Mouse (Mus musculus) Patski (cell line): ENCODE measurements around the gene Pi4k2a. TPM values are rescaled to one million over a fixed set of nuclear protein-coding genes. Genes with fewer than 3 reads are reported as not detected.

Source experiments
- ATAC-seq: fragments of 100-300 bp; one replicate; pipeline ENCODE4 v1.8.0; 2021
- CTCF ChIA-PET: fragments of 350-600 bp; sonication (Branson Sonifier 250); formaldehyde crosslinking; loops from one replicate; lab custom pipeline; 2022; ENCODE audit warnings: inconsistent platforms; lab: Charles Lee
- POLR2A ChIA-PET: fragments of 350-600 bp; sonication (Branson Sonifier 250); formaldehyde crosslinking; loops from one replicate; lab custom pipeline; 2022; ENCODE audit warnings: antibody characterized with exemption, inconsistent platforms; lab: Charles Lee
- DNase-seq: peaks from one replicate; pipeline ENCODE4 v3.0.0-alpha.2; 2011; ENCODE audit warnings: low read depth, low spot score
- H3K27me3 ChIP-seq: fragments of 371-371 bp; one replicate; pipeline ENCODE4 v1.5.1; 2021
- CTCF ChIP-seq: fragments of 100-300 bp; IDR thresholded peaks from one replicate; pipeline ENCODE4 v1.5.1; 2021
- in situ Hi-C: fragments of 300-500 bp; cut with MboI; formaldehyde crosslinking; loops from 3 replicates; pipeline ENCODE4 v1.11.1; 2018; ENCODE audit warnings: low pct_unique_long_range_greater_than_20kb, mixed read lengths
- polyA plus RNA-seq: library from polyadenylated mRNA; unstranded; gene quantifications from one replicate; pipeline ENCODE4 v1.2.3, GENCODE M21; 2021

Pi4k2a gene
- polyA plus RNA-seq, 1 experiment from 2014 or later, result 47.6 TPM

DNA sequence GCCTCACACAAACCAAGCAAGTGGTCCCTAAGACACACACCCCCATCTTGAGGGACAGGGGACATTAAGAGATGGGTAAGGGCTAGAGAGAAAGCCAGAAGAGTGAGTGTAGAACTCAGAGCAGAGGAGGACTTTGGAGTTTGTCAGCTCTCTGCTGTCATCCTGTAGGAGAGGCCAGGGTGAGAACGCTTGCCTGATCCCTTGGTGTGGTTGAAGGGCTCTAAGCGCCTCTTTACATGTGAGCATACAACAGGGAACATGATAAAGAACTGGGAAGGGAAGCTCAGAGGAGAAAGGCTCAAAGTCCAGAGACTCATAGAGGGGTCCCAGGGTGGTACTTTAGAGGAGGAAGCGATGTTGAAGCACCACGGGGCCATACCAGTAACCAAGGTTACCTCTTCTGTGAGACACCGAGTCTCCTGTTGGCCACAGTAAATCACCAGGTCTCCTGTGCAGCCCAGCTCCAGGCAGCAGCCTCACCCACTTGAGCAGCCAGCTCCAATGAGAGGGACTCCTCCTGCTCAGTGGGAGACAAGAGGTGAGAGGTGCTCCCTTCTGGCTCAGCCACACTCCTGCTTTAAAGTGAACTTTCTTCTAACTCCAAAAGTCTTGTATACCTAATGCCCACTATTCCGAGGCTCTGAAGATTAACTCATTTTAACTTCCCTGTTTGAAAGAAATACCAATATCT is 33.4 kb upstream of the Pi4k2a start:
- no peak for ATAC-seq
- no peak for DNase-seq
- no peaks in the 10 kb centered on the region for H3K27me3 ChIP-seq
- in situ Hi-C loops, result no loop called here
- no peak for TF ChIP-seq CTCF
- CTCF ChIA-PET, result interaction anchor here (0.6 to 5.5 kb wide), 4 partner anchors 11 to 95 kb away, joined by 3 to 47 read pairs (median 24); partner anchors contain the start of genes Ankrd2 and Hoga1
- POLR2A ChIA-PET, result interaction anchor here (1.5 kb wide), 1 partner anchor 12 kb away, joined by 4 read pairs; no protein-coding TSS in a partner anchor

DNA sequence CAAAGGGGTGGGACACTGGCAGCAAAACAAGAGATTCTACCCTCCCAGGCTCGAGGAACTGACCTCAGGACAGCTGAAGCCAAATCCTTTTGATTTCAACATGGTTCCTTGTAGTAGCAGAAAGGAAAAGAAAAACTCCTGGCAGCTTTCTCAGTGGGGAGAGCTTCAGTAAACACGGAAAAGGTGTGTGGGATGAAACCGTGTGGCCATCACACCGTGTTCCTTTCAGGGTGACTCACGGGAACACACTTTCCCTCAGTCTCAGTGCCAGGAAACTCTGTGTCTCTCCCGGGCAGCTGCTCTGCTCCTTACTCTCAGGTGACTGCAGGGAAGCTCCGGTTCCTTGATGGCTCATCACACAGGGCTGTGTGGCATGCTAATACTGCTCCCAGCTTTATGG is 31.8 kb upstream of the Pi4k2a start:
- no peaks in the 10 kb centered on the region for H3K27me3 ChIP-seq
- CTCF ChIA-PET, result interaction anchor here (1.2 to 5.5 kb wide), 4 partner anchors 13 to 32 kb away, joined by 3 to 47 read pairs (median 24); partner anchors contain the start of genes Ankrd2 and Hoga1
- ATAC-seq (peak; percentile 40), DNase-seq (no peak)
- in situ Hi-C loops, result no loop called here
- POLR2A ChIA-PET, result no interaction called here
- no peak for TF ChIP-seq CTCF

DNA sequence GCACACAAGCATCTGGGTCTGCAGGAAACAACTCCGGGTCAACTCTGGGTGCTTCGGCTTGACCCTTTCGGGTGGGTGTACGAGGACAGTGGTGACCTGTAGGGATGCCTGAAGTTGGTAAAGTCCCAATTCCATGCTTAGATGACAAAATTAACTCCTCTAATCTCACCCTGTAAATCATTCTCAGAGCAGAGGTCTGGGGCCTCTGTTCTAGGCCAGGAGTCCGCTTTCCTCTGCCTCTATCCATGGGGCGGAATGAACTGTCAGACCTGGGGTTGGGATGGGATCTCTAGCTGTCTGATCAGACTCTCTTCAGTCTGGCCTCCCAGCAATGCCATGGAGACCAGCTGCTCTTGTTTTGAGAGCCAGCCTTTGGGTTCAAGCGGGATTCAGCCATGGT is 28.8 kb upstream of the Pi4k2a start:
- DNase-seq (no peak), ATAC-seq (no peak)
- ChIA-PET CTCF (interaction anchor here (0.9 to 2.5 kb wide), 5 partner anchors 7 to 16 kb away, joined by 3 to 7 read pairs (median 3); partner anchors contain the start of gene Hoga1), POLR2A (interaction anchor here (0.7 kb wide), 1 partner anchor 19 kb away, joined by 3 read pairs; no protein-coding TSS in a partner anchor)
- TF ChIP-seq CTCF, result no peak
- in situ Hi-C loops, result no loop called here
- H3K27me3 ChIP-seq, result no peaks in the 10 kb centered on the region

DNA sequence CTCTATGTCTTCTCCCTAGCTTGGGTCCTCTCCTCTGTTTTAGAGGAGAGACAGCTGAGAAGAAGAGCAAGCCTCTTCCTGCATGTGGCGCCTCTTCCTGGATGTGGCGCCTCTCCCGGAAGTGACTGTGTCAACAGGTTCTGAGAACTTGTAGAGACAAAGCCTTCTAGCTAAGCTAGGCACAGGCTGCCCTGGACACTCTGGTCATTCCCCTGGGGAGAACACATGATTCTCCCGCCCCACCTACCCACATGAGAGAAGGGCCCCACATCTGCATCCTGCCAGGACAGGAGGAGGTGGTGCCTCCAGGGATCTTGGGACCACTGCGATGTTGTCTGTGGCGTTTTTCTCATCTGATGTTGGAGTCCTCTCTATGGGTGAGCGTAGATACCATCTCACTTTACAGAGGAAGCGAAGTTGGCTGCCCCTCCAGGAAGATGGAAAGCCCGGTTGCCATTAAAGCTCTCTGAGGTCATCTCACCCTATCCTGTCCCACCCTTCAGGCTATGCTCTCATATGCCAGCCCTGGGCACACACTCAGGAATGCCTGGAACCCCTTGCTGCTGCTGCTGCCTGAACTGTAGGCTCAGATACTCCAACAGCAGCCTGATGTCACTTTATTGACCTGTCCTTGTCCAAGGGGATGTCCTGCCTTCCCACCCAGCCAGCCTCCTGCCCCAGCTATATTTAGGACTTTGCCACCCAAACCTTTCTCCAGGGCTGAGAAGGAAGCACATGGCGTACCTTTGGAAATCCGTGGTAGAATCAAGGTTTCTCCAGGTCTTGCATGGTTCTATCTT is 21.6 kb upstream of the Pi4k2a start:
- ChIA-PET CTCF (interaction anchor here (1.0 to 9.4 kb wide), 11 partner anchors 8 to 113 kb away, joined by 3 to 154 read pairs (median 4); partner anchors contain the start of genes 4933411K16Rik, Ankrd2 and Hoga1), POLR2A (interaction anchor here (1.1 to 1.6 kb wide), 3 partner anchors 13 to 30 kb away, joined by 3 to 4 read pairs (median 4); partner anchors contain the start of gene Pi4k2a)
- no peak for ATAC-seq
- TF ChIP-seq CTCF, result no peak
- in situ Hi-C loops, result no loop called here
- H3K27me3 ChIP-seq, result no peaks in the 10 kb centered on the region
- DNase-seq, result no peak

DNA sequence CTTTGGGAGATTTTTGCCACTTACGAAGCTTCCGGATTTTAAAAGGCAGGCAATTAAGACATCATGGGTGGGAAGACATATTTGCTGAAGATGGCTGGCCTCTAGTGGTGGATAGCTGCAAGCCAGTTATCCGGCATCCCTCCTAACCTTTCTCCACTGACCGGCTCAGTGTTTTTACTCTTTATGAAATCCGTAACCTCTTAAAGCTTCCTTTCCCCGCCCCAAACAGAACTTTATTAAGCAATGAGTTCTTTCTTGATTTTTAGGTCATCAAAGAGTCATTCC is 21.1 kb upstream of the Pi4k2a start:
- no peak for TF ChIP-seq CTCF
- CTCF ChIA-PET, result interaction anchor here (0.8 to 9.4 kb wide), 13 partner anchors 8 to 114 kb away, joined by 3 to 154 read pairs (median 4); partner anchors contain the start of genes 4933411K16Rik, Ankrd2 and Hoga1

DNA sequence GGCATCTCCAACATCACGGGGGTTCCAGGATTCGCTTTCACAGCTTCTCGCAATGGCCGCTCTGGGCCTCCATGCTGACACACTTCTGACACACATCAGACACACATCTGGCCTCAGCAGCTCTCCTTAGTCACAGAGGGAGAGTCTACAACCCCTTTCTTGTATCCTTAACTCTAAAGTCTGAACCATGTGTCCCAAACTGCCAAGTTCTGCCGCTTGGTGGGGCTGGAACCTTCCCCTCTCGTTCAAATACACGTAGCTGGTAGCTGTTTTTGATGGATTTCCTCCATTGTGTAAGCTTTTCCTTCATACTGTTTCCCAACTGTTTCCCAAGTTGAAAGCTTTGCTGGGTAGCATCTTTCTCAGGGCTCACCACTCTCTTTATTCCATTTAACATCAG is 19.0 kb upstream of the Pi4k2a start:
- ChIA-PET CTCF (interaction anchor here (1.0 to 9.4 kb wide), 9 partner anchors 14 to 95 kb away, joined by 3 to 154 read pairs (median 23); partner anchors contain the start of genes Ankrd2, Hoga1 and Pi4k2a), POLR2A (interaction anchor here (0.5 to 2.4 kb wide), 2 partner anchors 16 to 35 kb away, joined by 4 to 5 read pairs; no protein-coding TSS in a partner anchor)
- ATAC-seq, result no peak
- TF ChIP-seq CTCF, result no peak
- DNase-seq, result no peak
- no peaks in the 10 kb centered on the region for H3K27me3 ChIP-seq
- in situ Hi-C loops, result loop anchor here (5.0 kb wide), 1 partner anchor 39 kb away; no protein-coding TSS in a partner anchor

More for the DNA sequence above, 21.1 kb upstream of the Pi4k2a start:
- DNase-seq (no peak), ATAC-seq (no peak)
- POLR2A ChIA-PET, result interaction anchor here (1.1 to 1.6 kb wide), 3 partner anchors 13 to 31 kb away, joined by 3 to 4 read pairs (median 4); partner anchors contain the start of gene Pi4k2a
- in situ Hi-C loops, result no loop called here
- no peaks in the 10 kb centered on the region for H3K27me3 ChIP-seq

DNA sequence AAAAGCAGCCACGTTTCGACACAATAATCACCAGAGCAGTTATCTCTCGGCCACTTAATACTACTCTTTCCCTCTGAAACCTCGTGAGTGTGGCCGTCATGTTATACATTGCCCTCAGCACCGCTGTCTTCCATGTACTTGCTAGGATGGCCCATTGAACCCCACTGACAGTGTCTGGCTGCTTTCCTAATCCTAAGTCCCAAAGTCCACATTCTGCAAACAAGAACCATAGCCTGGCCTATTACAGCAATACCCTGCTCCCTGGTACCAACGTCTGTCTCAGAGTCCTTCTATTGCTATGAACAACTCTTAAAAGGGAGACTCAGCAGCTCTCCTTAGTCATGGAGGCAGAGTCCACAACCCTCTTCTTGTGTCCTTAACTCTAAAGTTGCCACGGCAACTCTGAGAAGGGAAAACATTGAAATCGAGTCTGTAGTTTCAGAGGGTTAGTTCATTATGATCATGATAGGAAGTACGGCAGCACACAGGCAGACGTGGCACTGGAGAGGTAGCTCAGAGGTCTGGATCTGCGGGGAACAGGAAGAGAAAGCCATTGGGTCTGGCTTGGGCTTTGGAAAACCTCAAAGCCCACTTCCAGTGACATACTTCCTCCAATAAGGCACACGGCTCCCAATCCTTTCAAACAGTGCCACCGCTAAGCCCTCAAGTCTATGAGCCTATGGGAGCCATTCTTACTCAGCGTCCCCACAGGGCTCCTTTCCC is 18.2 kb upstream of the Pi4k2a start:
- no peak for TF ChIP-seq CTCF
- in situ Hi-C loops, result loop anchor here (5.0 kb wide), 1 partner anchor 40 kb away; no protein-coding TSS in a partner anchor
- H3K27me3 ChIP-seq, result no peaks in the 10 kb centered on the region
- CTCF ChIA-PET, result interaction anchor here (0.6 to 9.4 kb wide), 16 partner anchors 8 to 102 kb away, joined by 3 to 154 read pairs (median 8); partner anchors contain the start of genes 4933411K16Rik, Ankrd2, Hoga1 and Morn4
- ATAC-seq, result peak; percentile 6
- no peak for DNase-seq
- POLR2A ChIA-PET, result interaction anchor here (1.2 to 2.4 kb wide), 2 partner anchors 17 to 37 kb away, joined by 3 to 5 read pairs; no protein-coding TSS in a partner anchor

DNA sequence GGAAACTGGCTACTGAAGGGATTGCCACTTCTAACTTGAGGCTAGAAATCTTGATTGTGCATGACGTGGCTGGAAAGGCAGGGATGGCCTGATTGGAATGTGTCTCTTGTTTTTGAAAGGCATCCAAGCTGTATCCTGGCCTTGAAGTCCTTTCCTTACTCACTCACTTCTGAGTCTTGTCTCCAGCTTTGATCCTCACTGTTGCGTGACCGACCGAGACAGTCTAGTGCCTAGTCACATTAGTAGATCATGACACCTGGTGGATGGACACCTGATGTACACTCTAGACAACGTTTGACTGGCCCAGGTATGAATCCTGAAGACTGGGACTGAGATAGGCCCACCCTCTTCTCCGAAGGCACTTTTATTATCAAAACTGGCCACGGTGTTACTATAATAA is 17.5 kb upstream of the Pi4k2a start:
- ChIA-PET CTCF (interaction anchor here (0.6 to 9.4 kb wide), 14 partner anchors 8 to 103 kb away, joined by 3 to 154 read pairs (median 9); partner anchors contain the start of genes 4933411K16Rik, Ankrd2, Hoga1 and Morn4), POLR2A (interaction anchor here (1.2 to 2.4 kb wide), 2 partner anchors 18 to 38 kb away, joined by 3 to 5 read pairs; no protein-coding TSS in a partner anchor)
- H3K27me3 ChIP-seq, result no peaks in the 10 kb centered on the region
- TF ChIP-seq CTCF, result peak; percentile 88
- ATAC-seq (peak; percentile 79), DNase-seq (peak; percentile 81)
- in situ Hi-C loops, result loop anchor here (5.0 kb wide), 1 partner anchor 41 kb away; no protein-coding TSS in a partner anchor

DNA sequence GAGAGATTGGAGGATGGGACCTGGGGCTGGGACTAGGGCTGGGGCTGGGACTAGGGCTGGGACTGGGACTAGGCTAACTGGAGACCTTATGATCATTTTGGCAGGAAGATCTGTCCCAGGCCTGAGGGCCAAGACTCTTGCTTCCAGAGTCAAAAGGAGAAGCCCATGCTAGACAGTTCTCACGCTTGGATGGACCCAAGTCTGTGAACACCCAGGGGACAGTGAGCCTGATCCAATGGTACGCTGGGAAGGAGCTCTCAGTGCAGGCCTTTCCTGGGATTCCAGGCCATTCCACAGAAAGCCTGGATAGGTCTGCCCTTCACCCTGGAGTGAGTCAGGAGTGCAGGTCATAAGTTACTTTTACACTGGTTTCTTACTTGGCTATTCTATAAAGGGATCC is 15.2 kb upstream of the Pi4k2a start:
- ATAC-seq, result no peak
- CTCF ChIA-PET, result interaction anchor here (1.6 to 9.4 kb wide), 6 partner anchors 12 to 73 kb away, joined by 3 to 154 read pairs (median 8); partner anchors contain the start of genes Ankrd2, Hoga1 and Morn4

More for the DNA sequence above, 15.2 kb upstream of the Pi4k2a start:
- no peak for DNase-seq
- in situ Hi-C loops, result no loop called here
- H3K27me3 ChIP-seq, result no peaks in the 10 kb centered on the region
- no peak for TF ChIP-seq CTCF
- POLR2A ChIA-PET, result interaction anchor here (2.0 kb wide), 1 partner anchor 40 kb away, joined by 8 read pairs; the partner anchor contains the start of gene Ankrd2
